Mouse (Mus musculus) Muller cell, postnatal 12 days (primary cell): ENCODE results near the gene Arrdc2.
A peak's percentile ranks its signal among the peaks of the same experiment; 100 is the strongest.

ENCODE experiments used
- DNase-seq: peaks from one replicate; pipeline ENCODE4 v3.0.0-alpha.2; 2015; ENCODE audit errors: inconsistent ontology term

The Arrdc2 gene

DNA sequence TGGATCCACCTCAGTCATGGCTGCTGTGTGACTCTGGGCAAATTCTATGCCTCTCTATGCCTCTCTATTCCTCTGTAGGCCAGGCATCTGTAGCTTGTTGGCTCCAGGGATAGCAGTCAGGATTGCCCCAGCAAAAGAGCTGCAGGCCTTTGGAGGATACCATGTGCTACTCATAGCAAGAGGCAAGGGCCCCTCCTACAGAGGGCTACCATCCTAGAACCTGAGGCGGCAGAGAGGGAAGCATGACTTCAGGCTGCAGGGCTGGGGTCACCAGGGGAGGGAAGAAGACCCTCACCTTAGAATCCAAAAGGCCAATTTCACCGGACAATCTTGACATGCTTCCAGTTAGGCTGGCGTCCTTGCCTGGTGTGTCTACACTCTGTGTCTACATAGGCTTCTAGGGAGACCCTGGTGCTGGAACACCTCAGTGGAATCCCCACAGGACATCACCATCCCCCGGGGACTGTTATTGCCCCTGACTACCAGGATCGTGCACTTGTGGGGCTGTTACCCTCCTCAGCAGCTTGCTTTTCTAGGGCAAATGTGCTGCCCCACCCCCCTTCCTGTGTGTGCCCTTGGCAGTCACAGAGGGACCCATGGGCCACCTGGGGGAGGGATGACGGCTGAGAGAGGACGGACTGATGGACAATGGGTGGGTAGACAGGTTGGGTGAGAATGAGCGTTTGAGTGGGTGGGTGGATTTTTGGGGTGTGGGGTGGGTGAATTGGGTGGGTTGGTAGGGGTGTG is 30.4 kb downstream of the Arrdc2 start:
- DNase-seq, result no peak

DNA sequence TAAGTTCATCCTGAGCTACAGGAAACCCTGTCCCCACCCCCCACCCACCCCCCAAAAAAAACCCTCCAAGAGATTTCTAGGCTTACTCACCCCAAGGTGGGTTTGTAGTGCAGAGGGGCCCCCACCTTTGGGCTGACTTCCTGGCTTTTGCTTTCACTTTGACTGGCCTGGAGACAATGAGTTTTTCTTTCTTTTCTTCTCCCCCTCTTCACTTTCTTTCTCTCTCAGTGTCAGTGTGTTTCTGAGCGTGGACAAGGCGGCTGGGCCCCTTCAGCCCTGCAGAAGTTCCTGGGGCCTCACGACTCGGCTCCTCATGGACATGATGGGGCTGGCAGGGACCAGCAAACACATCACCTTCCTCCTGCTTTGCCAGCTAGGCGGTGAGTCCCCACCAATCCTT is 31.3 kb downstream of the Arrdc2 start, which contains the start of gene Il12rb1:
Il12rb1 (plus strand) TSS at position 211 of the 400 bp plus-strand sequence.
- DNase-seq, result no peak

DNA sequence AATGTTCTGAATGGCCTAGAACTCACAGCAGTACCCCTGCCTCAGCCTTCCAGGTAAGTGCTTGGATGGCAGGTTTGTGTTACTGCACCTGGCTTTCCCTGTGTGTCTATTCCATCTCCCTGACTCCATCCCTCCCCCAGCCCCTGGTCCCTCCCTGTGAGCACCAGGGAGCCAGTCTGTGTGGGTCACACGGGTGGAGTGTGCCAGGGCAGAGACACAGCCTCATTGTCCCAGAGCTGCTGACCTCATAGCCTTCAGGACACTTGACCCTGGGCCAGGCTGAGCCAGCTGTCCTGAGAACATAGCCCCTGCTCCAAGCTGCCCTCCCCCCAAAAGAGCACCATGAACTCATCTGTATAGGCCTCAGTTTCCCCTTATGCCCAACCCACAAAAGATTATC is 32.2 kb downstream of the Arrdc2 start:
- no peak for DNase-seq

DNA sequence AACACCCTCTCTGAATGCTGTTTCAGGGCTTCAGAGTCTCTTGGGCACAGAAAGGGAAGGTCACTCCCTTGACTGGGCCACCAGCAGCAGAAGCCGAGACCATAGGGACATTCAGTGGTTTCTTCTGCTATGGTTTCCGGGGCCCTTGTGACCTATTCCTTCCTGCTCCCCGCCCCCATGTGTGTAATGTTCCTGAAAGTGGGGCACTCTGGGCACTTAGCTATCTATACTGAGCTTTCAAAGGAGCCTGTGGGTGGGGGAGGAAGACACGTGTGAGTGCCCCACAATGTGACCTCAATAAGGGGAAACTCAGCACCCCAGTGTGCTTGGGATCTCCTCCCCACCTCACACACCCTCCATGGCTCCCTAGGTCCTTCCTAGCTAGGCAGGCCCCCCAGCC is 33.0 kb downstream of the Arrdc2 start:
- DNase-seq, result no peak

DNA sequence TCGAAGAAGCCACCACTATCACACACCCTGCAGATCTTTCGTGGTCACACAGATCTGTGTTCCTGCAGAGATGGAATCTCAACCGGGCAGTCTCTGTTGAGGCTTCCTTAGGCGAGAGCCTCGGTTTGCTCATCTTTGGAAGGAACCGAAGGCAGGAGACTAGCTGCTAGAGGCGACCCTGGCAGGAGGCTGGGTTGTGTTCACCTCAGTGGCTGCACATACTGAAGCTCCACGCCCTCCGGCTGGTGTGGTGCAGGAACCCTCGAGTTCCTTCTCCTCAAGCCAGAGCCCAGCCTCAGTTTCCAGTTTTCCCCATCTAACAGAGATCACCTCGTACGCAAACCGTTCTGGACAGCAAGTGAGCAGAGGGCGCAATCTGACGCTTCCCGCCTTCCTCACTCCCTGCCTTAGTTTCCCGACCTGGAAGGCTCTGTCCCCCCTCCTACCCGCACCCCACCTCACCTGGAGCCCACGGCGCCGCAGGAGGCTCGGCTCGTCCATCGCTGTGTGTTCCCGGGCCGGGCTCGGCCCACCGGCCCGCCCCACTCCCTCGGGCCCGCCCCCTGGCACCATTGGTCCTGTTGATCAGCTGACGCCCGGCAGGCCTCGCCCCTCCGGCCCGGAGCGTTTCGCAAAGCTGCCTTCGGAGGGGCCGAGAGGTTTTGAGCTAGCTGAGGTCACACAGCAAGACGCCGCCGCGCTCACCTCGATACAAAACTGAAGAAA is 34.9 kb downstream of the Arrdc2 start, which contains the start of gene Mast3:
Mast3 (minus strand) TSS at position 574 of the 726 bp plus-strand sequence.
- DNase-seq, result peak; percentile 88

DNA sequence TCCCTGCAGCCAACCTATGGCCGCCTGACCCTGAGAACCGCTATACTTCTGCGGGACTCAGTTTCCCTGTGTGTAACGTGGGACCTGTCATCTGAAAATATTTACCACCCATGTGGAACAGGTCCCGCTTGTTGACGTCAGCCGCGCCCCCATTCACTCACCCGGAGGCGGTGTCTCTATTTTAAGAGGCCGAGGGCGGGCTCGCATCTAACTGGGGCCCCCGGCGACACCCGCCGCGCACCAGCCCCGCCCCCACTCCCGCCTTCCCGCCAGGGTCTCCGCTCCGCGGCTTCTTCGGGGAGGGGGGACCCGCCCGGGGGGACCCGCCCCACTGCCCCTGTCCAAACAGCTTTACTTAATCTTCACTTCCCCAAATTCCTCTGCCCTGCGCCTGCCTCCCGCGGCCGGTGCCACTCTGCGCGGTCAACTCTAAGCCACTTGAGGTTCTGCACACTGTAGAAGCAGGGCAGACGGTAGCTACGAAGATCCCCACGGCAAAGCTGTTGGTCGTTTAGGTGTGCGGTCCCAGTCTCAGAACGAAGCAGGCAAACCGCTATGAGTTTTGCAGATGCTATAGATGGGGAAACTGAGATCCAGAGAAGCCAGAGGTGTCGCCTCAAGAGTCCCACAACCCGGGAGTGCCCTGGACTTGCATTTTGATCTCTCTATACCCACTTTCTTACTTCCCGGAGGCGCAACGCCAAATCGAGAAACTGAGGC is 35.6 kb downstream of the Arrdc2 start:
- no peak for DNase-seq

DNA sequence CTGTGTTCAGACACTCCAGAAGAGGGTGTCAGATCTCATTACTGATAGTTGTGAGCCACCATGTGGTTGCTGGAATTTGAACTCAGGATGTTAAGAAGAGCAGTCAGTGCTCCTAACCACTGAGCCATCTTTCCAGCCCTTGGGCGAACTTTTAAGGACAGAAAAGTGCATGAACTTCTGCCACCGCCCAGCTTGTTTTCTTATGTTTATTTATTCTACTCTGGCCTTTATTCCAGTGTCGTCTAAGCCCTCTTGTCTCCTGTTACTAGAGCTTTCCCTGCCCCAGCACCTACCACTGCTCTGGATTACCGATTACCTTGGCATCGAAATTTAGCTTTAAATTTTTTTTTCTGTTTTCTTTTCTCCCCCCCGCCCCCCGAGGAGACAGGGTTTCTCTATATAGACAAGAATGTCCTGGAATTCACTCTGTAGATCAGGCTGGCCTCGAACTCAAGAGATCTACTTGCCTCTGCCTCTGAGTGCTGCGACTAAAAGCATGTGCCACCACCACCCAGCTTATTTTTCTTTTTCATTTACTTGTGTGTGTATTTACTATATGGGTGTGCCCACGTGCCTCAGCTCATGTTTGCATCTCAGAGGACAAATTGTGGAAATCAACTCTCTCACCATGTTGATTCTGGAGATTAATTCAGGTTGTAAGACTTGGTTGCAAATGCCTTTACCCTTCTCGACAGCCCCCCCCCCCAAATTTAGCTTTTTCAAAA is 36.6 kb downstream of the Arrdc2 start:
- DNase-seq, result no peak

DNA sequence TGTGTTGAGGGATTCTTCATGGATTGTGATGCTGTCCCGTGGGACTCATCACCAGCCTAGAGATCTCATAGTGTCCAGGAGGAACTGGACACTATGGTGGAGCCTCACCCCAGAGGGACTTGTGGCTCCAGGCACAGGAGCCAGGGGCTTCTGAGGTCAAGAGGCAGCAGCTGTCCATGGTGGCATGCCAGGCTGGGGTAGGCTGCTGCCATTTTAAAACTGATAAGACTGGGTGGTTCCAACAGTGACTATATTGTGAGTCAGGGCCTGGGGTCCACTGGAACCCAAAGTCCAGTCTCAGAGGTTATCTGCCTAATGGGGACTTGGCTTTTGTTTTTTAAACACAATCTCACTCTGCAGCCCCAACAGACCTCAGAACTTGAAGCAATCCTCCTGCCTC is 37.7 kb downstream of the Arrdc2 start:
- DNase-seq, result no peak

DNA sequence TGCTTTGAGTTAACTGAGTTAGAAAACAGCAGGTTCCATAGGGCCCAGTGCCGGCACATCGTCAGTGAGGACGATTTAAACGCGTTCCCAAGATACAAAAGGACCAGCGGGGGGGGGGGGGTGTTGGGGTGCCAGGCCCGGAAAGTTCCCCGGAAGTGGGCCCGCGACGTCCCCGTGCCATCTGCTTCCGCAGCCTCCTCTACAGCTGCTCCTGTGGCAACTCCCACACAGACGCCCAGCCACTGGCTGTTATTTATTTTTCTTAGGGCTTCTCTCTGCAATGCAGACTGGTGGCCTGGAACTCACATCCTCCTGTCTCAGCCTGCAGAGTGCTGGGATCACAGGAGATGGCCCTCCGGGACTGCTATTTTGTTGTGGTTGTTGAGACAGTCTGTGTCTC is 38.4 kb downstream of the Arrdc2 start:
- DNase-seq, result no peak

DNA sequence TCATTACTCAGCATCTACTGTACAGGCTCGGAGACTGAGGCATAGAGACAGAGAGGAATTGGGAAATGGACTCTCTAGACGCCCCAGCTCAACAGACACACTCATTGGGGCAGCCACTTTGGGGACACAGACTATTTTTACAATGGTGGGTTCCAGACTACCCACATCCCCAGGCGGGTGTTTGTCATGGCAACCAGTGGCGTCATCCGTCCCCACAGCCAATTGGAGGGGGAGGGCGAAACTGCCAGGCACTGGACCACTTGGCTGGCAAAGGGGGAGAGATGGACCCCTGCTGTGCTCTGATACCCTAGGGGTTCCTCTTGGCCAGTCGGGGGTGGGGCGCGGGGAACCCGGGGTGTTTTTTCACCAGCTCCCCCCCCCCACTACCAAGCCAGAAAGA is 38.9 kb downstream of the Arrdc2 start:
- DNase-seq, result no peak

DNA sequence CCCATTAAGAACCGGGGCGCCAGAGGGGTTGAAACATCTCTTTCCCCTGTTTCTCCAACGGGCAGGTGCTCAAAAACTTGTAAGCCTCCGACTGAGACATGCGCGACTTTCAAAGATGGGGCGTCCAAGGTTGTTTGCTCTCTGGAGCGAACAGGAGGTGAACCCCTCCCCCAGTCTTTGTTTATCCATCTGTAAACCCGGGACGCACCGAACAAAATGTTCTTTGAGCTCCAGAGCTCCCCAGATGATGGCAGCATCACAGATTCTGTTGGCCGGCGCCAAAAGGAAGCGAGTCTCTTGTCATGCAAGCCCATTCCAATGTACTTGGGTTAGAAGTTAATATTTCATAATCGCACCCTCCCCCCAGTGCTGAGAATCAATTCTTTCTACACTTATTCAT is 41.2 kb downstream of the Arrdc2 start:
- no peak for DNase-seq

DNA sequence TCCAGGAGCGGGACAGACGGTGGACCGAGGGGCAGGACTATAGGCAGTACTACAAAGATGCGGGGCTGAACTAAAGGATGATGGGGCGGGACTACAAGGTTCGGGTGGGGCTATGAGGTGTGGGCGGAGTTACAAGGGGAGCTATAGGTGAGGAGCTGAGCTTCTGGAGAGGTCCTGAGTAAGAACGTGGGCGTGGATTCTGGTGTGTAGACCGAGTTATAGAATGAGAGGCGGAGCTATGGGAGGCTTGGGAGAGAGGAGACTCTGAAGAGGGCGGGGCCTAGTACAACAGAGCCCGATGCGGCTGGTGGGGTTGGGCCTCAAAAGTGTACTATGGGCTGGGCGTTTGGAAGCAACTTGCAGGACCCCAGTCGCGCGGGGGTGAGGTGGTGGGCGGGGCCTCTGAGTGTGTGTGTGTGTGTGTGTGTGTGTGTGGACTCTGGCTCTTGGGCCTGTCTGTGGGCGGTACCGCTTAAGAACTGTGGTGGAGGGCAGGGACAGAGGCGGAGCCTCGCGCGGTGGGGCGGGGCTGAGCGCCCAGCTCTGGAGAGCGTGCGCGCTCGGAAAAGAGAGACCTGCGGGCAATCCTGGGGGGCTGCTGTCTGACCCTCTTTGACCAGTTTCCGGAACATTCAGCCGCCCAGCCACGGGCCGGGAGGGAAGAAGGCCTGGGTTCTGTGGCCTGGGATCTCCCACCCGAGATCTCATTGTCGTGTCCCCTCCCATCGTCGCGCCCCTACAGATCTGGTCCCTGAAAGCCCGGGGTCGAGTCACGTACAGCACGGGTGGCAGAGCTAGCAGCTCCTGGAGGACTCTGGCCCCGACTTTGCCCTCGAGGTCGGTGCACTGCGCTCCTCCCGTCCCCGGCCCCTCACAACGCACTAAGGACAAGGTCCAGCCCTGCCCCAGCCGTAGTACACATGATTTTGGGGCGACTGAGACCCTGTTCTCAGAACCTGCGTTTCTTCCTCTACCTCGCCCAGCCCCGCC is 42.1 kb downstream of the Arrdc2 start:
- DNase-seq, result peak; percentile 94

DNA sequence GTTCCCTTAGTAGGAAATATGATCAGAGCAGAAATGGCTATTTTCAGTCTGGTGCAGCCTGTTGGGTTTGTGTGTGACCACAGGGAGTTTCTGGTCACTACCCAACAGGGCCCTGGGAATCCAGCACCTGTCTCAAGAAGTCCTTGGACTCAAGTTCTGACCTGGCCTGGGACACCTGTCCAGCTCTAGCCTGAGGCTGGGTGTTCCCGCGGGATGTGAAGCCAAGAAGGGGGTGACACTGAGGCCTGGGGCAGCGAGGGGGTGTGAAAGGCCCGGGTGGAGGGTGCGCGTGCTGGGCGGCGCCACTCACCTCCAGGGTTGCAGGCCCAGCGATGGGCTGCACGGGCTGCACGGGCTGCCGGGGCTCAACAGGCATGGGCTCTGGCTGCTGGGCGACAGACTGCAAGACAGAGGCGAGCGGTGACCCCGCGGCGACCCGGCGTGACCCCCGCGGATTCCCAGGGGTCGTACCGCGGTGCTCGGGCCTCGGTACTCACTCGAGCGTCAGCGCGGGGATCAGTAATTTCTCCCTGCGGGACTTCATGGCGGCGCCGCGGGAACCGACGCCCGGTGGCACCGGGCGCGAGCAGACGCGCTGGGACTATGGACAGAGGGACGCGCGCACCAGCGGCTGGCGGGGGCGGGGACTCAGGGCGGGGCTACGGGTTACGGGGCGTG is 43.0 kb downstream of the Arrdc2 start:
- DNase-seq, result no peak

DNA sequence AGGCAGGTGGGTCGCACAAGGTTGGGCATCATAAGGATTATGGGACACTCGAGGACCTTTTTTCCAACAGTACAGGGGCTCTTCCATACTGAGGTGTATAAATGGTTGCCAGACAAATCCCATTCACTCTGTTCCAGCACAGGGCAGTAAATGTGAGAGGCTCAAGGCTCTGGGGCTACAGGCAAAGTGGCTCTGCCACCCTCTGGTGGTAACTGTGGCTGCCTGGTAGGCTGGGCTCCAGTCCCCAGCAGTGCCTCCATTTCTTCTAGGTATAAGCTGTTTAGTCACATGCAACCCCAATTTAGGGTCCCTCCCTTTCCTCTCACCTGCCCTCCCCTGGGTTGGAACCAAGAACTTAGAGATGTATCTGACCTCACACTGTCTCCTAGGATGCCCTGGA is 44.1 kb downstream of the Arrdc2 start:
- no peak for DNase-seq

DNA sequence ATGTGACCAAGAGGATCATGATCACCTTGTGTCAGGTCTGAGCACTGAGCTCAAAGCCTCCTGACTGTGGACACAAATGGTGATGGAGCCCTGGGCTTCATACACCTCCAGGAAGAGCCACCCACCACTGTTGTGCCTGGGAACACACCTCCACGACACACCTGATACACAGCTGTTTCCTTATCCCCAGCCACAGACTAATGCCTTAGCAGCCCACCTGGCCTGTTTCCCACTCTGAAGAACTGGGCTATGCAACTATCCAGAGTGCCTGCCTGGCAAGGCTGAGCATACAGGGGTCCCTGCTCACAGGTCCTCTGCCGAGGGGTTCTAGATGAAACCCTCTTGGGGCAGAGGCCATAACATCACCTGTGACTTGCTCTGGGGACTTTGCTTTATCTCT is 45.3 kb downstream of the Arrdc2 start:
- DNase-seq, result no peak

DNA sequence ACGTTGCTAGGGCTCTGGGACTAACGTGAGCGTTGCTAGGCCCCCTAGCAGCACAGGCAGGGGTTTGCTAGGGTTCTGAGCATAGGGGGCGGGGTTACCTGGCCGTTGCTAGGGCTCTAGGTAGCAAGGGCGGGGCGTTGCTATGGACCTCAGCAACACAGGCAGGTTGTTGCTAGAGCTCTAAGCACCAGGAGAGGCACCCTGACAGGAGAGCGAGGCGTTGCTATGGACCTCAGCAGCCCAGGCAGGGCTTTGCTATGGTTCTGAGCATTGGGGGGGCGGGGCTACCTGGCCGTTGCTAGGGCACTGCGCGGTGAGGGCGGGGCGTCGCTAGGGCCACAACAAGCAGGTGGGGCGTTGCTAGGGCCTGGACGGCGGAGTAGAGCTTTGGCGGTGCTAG is 46.8 kb downstream of the Arrdc2 start:
- DNase-seq, result no peak

DNA sequence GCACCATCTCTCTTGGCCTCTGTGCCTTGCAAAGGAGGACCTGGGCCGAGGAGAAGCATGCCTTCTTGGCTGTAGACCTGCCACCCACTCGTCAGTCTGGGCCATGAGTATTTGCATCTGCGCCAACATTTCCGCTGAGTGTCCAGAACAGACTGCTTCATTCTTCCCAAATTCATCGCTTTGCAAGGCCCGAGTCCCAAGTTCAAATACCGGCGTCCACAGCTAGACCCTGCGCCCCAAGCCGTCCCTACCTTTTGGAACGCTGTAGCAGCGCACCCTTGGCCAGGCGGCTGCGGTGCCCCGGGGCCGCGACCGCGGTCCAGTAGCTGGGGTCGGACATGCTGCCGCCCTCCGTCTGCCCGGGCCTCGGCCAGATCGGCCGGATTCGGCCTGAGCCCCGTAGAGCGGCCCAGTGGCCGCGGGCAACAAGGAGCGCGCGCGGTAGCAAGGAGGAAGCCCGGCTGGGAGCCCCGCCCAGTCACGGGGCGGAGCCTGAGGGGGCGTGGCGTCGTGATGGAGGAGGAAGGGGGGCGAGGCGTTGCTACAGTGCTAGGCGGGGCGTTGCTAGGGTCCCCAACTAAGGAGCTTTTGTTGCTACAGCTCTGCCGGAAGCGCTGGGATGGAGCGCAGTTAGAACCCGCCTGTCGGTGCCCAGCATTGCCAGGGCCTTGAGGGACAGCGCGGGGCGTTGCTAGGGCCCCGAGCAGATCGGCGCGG is 47.4 kb downstream of the Arrdc2 start:
- DNase-seq, result peak; percentile 99

DNA sequence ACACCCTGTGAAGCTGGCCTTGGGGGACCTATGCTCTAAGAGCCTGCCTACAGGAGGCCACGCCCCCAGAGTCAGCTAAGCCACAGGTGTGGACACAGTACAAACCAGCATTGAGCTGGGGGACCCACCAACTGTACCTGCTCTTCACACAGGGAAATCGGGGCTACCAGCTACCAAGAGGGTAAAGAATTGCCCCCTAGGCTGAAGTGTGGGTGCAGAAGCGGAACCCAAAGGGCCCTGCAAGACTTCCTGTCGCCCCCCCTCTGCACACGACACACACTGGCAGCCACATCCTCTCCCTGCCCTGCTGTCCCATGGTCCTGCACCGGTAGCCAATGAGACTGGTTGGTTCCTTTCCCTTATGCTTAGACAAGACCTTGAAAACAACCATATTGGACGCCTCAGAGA is 48.2 kb downstream of the Arrdc2 start:
- DNase-seq, result no peak

DNA sequence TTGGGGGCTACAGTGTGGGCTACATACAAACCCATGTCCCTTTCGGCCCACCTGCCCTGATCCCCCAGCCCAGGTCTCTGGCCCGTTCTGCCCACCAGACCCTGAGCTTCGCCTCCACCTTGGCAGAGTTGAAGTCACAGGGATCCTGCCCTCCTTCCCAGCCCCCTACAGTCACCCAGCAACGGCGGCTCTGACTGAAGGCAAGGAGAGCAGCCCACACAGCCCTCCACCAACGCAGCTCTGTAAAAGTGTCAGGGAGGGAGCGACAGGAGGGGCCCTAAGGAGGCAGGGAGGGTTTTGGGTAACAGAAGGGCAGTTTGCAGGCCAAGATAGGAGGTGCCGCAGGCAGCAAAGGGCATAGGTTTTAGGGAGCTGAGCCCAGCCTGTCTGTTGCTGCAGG is 48.7 kb downstream of the Arrdc2 start:
- DNase-seq, result no peak
